Mouse (Mus musculus) small intestine, adult 2 months (tissue): ENCODE data around the gene Snx7.

Source experiments
- CTCF ChIP-seq: fragments of 200-500 bp; IDR thresholded peaks from 2 replicates; pipeline ENCODE4 v1.5.1; 2012; ENCODE audit warnings: low read depth, mild to moderate bottlenecking, control low read depth, inconsistent platforms, low read length, moderate library complexity, mixed read lengths; ENCODE audit not compliant: insufficient replicate concordance, insufficient read length; ENCODE audit errors: extremely low read depth
- POLR2A ChIP-seq: fragments of 200-500 bp; IDR thresholded peaks from 2 replicates; pipeline ENCODE4 v1.6.1; 2012; ENCODE audit warnings: low read depth, mild to moderate bottlenecking, control low read depth, inconsistent platforms, low read length, moderate library complexity

DNA sequence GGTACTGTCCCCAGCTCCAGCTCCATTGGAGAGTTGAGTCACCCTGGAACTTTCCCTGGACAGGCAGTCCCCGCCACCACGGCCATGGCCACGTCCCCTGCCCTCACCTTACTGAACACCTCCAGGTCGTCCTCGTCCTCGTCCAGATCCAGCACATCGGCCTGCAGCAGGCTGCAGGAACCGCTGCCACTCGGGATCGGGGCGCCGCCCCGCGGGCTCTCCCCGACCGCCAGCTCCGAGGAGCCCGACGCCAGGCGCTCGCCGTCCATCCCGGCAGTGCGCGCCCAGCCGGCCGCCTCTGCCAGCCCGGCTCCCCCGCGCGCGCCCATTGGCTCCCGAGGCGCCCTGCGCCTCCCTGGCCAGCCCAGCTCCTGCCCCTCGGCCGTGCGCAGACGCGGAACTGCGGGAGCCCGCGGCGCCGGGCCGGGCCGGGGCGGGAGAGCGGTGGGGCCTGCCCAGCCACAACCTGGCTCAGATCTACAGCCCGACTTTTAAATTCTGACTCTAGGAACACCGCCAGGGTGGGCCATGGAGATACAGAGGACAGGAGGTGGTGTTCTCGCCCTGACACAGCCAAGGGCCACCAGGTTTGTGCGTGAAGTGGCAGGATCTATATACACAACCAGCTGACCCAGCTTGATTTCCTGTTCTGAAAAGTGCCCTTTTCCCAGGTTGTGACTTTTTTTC is at the start of gene Snx7:
- peak; percentile 93 for TF ChIP-seq POLR2A
- no peak for TF ChIP-seq CTCF
